Mouse (Mus musculus) hindbrain, postnatal 0 days (tissue): ENCODE measurements around the gene Mpdu1. TPM values are rescaled to one million over a fixed set of nuclear protein-coding genes. Genes with fewer than 3 reads are reported as not detected.
"Not testable (repeated sequence)": the region's sequence is repeated elsewhere in the genome, so short reads cannot be mapped to it uniquely, and the experiment has no call there.

Experiments used
- ATAC-seq: fragments of 200-750 bp; cut with Nextera tagmentation; 2 replicates; pipeline ENCODE4 v1.8.0; 2017; ENCODE audit warnings: mild to moderate bottlenecking, moderate TSS enrichment, moderate library complexity
- DNase-seq: peaks from one replicate; pipeline ENCODE4 v3.0.0-alpha.2; 2015; ENCODE audit warnings: low spot score
- H3K27ac ChIP-seq: fragments of 300-500 bp; sonication (generic); 2 replicates; pipeline ENCODE4 v1.5.1; 2014; ENCODE audit warnings: mild to moderate bottlenecking
- H3K27me3 ChIP-seq: fragments of 300-500 bp; sonication (generic); 2 replicates; pipeline ENCODE4 v1.6.1; 2014; ENCODE audit warnings: low read length, mixed read lengths; ENCODE audit not compliant: insufficient read depth
- H3K36me3 ChIP-seq: fragments of 300-500 bp; sonication (generic); 2 replicates; pipeline ENCODE4 v1.6.1; 2014; ENCODE audit warnings: low read length, mixed read lengths; ENCODE audit not compliant: insufficient read depth
- H3K4me1 ChIP-seq: fragments of 300-500 bp; sonication (generic); 2 replicates; pipeline ENCODE4 v1.6.1; 2014; ENCODE audit warnings: antibody characterized with exemption, low read length, mixed read lengths; ENCODE audit not compliant: insufficient read depth
- H3K4me2 ChIP-seq: fragments of 300-500 bp; sonication (generic); 2 replicates; pipeline ENCODE4 v1.6.1; 2014; ENCODE audit warnings: low read depth, mild to moderate bottlenecking, low read length, moderate library complexity, mixed read lengths
- H3K4me3 ChIP-seq: fragments of 300-500 bp; sonication (generic); 2 replicates; pipeline ENCODE4 v1.5.1; 2014; ENCODE audit warnings: low read length
- H3K9ac ChIP-seq: fragments of 300-500 bp; sonication (generic); replicated peaks from 2 replicates; pipeline ENCODE4 v1.6.1; 2014; ENCODE audit warnings: mild to moderate bottlenecking, low read length, moderate library complexity, mixed read lengths
- H3K9me3 ChIP-seq: fragments of 300-500 bp; sonication (generic); 2 replicates; pipeline ENCODE4 v1.6.1; 2016; ENCODE audit warnings: low read length, mixed read lengths
- CTCF ChIP-seq: IDR thresholded peaks from 2 replicates; pipeline ENCODE4 v1.5.1; 2016; ENCODE audit warnings: antibody characterized with exemption, control low read depth, low read depth
- WGBS: fragments of 180-500 bp; shearing (Covaris S2); extraction: QIAGEN DNeasy Blood & Tissue Kit; methylation state at CpG from one replicate; pipeline ENCODE4 v1.1.7; 2014; 5-methylcytosine and 5-hydroxymethylcytosine counted together
- polyA plus RNA-seq: library from polyadenylated mRNA; unstranded; fragments of >200 nt; fragmentation: Nextera tagmentation; extraction: Ambion mirVana; gene quantifications from 2 replicates; pipeline ENCODE4 v1.2.1, GENCODE M21; 2015
- total RNA-seq: library from RNA; depleted of rRNA; stranded (reverse); fragments of >200 nt; gene quantifications from 2 replicates; pipeline ENCODE4 v1.2.3, GENCODE M21; 2014

Gene Mpdu1
- total and polyA plus RNA-seq, 2 experiments from 2014 or later = 122 to 256 TPM

DNA sequence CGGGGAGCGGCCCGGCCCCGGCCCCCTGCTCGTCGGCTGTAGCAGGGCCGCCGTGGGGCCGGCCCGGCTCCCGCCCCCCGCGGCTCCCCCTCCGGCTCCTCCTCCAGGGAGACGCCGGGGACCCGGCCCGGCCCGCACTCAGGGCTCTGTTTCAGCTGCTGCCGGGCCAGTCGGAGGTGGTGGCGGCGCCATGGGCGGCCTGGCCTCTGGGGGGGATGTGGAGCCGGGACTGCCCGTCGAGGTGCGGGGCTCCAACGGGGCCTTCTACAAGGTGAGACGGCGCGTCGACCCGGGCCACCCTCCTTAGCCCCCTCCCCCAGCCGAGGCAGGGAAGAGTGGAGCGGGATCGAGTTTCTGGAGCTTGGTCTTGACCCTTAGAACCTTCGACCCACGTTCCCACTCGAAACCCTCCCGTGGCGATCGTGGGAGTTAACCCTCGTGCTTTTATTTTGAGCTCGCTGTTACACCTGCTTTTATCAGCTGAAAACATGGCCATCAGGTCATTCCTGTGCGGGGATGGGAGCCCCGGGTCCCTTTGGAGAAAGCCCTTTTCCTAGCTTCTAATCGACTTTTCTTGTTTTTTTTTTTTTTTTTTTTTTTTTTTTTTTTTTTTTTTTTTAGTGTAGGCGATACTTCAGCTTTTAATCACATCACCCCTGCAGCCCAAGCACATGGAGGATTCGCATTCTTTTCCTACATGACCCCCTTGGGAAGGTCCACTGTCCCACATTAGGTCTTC, 29.1 kb downstream of the Mpdu1 start:
- under 1% methylated on average over 46 of the region's 50 CpGs for WGBS
- H3K9ac ChIP-seq = peak overlapping the region; percentile 96

GRCm38 (mm10) chr11:69632284-69633089, 30.0 kb downstream of the Mpdu1 start, which contains the start of gene Fxr2:
Fxr2 (plus strand) TSS chr11:69632990.
- peak; percentile 100 for DNase-seq
- H3K4me1 ChIP-seq = peaks cover 19% of the 10 kb centered on the region; the same call in 1 of the 2 replicates
- peak within 1 kb of the TSS; percentile 96 for H3K9ac ChIP-seq
- peak; percentile 84 for TF ChIP-seq CTCF
- H3K27me3 ChIP-seq = no peaks in the 10 kb centered on the region
- peak within 1 kb of the TSS; percentile 94 for H3K4me3 ChIP-seq
- under 1% methylated on average over 50 of the region's 56 CpGs for WGBS
- peak; percentile 100 for ATAC-seq
- no peaks in the 10 kb centered on the region for H3K9me3 ChIP-seq
- no peaks in the 10 kb centered on the region for H3K36me3 ChIP-seq
- H3K4me2 ChIP-seq = peak within 1 kb of the TSS; percentile 79
- peak within 1 kb of the TSS; percentile 91 for H3K27ac ChIP-seq

More for the DNA sequence above, 29.1 kb downstream of the Mpdu1 start:
- peak; percentile 14; the same call in 1 of the 2 replicates for ATAC-seq
- Histone ChIP-seq H3K4me1 (peaks cover 19% of the 10 kb centered on the region; the same call in 1 of the 2 replicates), H3K4me3 (peak overlapping the region; percentile 94), H3K27me3 (no peaks in the 10 kb centered on the region), H3K27ac (peak overlapping the region; percentile 91), H3K36me3 (no peaks in the 10 kb centered on the region), H3K4me2 (peak overlapping the region; percentile 79), H3K9me3 (no peaks in the 10 kb centered on the region)
- no peak for TF ChIP-seq CTCF
- peak; percentile 18 for DNase-seq

DNA sequence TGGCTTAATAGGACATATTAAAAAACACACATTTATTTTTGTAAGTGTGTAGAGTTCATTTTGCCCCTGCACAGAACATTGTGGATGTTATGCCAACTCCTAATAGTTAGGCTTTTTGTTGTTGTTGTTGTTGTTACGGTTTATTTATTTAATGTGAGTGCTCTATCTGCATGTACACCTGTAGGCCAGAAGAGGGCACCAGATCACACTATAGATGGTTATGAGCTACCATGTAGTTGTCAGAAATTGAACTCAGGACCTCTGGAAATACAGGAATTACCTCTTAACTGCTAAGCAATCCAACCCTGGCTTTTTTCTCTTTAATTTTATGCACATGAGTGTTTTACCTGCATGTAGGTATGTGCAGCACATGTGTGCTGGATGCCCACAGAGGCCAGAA, 32.6 kb downstream of the Mpdu1 start:
- H3K27ac ChIP-seq = no peak overlapping the region
- H3K4me3 ChIP-seq = no peak overlapping the region
- no peak overlapping the region for H3K4me2 ChIP-seq
- peak; percentile 59 for TF ChIP-seq CTCF
- H3K36me3 ChIP-seq = no peaks in the 10 kb centered on the region
- 61% methylated on average over 1 of the region's 1 CpGs for WGBS
- H3K9ac ChIP-seq = no peak overlapping the region
- H3K27me3 ChIP-seq = no peaks in the 10 kb centered on the region
- ATAC-seq (no peak), DNase-seq (peak; percentile 27)
- peaks cover 10% of the 10 kb centered on the region; the same call in 1 of the 2 replicates for H3K4me1 ChIP-seq
- no peaks in the 10 kb centered on the region for H3K9me3 ChIP-seq

GRCm38 (mm10) chr11:69628286-69628685, 34.2 kb downstream of the Mpdu1 start:
- H3K4me2 ChIP-seq = no peak overlapping the region
- TF ChIP-seq CTCF = peak; percentile 95
- no peak overlapping the region for H3K4me3 ChIP-seq
- H3K9me3 ChIP-seq = no peaks in the 10 kb centered on the region
- no peaks in the 10 kb centered on the region for H3K4me1 ChIP-seq
- WGBS = 38% methylated on average over 6 of the region's 6 CpGs
- no peak overlapping the region for H3K27ac ChIP-seq
- H3K9ac ChIP-seq = no peak overlapping the region
- DNase-seq (peak; percentile 87), ATAC-seq (no peak)
- no peaks in the 10 kb centered on the region for H3K27me3 ChIP-seq
- no peaks in the 10 kb centered on the region for H3K36me3 ChIP-seq

DNA sequence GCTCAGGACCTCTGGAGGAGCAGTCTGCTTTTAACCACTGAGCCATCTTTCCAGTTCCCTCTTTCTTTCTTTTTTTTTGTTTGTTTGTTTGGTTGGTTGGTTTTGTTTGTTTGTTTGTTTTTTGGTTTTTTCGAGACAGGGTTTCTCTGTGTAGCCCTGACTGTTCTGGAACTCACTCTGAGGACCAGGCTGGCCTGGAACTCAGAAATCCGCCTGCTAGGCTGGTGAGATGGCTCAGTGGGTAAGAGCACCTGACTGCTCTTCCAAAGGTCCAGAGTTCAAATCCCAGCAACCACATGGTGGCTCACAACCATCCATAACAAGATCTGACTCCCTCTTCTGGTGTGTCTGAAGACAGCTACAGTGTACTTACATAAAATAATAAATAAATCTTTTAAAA, 38.1 kb downstream of the Mpdu1 start:
- DNase-seq, H3K4me3 ChIP-seq, H3K27me3 ChIP-seq, H3K4me1 ChIP-seq, H3K4me2 ChIP-seq, H3K27ac ChIP-seq, ATAC-seq, H3K36me3 ChIP-seq, H3K9me3 ChIP-seq, H3K9ac ChIP-seq: not testable (repeated sequence)
- WGBS = 96% methylated on average over 2 of the region's 2 CpGs

GRCm38 (mm10) chr11:69623006-69623405, 39.4 kb downstream of the Mpdu1 start:
- Histone ChIP-seq H3K9ac (peak overlapping the region; percentile 89), H3K4me1 (peaks cover 5% of the 10 kb centered on the region; the same call in 1 of the 2 replicates), H3K36me3 (no peaks in the 10 kb centered on the region), H3K27ac (peak overlapping the region; percentile 89; the same call in 1 of the 2 replicates), H3K4me3 (peak overlapping the region; percentile 57), H3K27me3 (no peaks in the 10 kb centered on the region), H3K9me3 (no peaks in the 10 kb centered on the region), H3K4me2 (peak overlapping the region; percentile 89)
- no peak for TF ChIP-seq CTCF
- WGBS = 61% methylated on average over 4 of the region's 4 CpGs
- ATAC-seq (no peak), DNase-seq (no peak)
